Mouse (Mus musculus): ENCODE data around the gene Ctf1.

Ctf1 gene

DNA sequence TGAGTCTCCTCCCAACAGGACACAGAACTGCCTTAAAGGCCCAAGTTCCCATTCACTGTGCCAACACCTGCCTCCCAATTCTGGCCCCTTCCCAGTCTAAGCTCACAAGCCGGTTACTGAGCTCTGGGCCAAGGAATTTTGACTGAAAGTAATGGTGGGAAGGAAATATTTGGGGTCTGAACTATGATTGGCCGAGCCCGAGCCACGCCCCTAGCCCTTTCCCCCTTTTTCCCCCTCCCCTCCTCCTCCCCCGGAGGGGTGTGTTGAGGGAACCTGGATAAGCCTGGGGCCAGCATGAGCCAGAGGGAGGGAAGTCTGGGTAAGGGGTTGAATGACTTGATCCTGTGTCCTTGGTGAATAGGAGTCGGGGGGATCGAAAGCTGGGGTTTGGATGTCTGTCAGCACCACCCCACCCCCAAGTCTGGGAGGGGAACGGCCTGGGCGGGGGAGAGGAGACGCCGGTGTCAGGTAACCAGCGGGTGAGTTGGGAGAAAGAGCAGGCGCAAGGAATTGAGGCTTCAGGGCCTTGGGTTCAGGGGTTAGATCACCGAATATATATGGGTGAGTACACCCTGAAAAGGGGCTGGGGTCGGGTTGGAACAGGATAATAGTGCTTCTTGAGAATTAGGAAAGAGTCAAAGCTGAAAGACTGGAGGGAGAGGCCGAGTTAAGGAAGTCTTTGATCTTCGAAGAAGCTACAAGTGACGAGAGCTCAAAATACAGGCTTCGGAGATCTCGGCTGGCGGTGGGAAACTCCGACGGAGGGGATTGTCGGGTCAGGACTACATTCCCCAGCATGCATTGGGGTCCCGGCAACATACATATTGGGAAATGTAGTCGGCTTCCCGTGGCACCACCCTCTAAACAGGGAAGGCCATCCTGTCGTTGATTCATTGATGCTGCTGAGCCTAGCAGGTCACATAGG is at the start of gene Ctf1:
TSS of gene Ctf1 (plus strand) at position 276 of the 925 bp plus-strand sequence.
- DNase-seq (ENCODE audit: low spot score) = no peak

DNA sequence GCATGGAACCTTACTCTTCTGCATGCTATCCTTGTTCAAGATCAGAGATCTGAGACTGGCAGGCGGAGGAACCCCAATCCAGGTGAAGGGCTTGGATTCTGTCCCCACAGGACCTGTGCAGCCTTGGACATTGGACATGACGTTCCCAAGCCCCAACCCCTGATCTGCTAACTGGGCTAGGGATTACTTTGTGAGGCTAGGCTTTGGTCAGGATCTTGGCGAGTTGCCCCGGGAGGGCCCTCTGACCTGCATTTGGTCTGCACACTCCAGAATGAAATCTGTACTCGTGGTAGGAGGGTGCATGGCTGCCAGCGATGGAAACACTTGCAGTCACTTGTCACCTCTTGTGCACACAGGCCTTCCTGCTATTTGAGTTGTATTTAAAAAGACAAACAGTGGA is 49.6 kb upstream of the Ctf1 start:
- DNase-seq (ENCODE audit: low spot score) = no peak

DNA sequence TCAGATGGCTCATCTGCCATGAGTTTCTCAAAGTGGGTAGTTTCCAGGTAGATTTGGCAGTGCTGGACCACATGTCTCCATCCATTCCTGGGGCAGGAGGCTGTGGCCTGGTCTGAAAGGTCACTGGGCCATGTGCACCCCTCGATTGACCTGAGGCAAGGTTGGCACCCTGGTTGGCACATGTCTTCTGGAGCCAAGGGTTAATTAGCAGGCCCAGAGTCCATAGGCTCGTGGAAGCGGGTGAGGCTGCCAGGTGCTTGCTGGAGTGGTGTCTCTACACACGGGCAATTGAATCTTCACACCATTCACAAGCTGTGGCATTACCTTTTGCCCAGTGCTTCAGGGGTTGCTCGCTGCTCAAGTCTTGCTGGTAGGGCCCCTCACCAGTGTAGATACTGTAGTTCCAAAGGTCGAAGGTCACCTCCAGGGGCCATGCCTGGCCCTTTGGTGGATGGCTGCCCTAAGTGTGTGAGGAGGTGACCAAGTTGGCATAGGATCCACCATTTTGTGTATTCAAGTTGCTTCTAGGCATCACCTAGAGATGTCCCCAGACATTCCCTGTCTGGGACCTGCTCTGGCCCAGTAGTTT is 46.4 kb upstream of the Ctf1 start:
- no peak for DNase-seq (ENCODE audit: low spot score)

DNA sequence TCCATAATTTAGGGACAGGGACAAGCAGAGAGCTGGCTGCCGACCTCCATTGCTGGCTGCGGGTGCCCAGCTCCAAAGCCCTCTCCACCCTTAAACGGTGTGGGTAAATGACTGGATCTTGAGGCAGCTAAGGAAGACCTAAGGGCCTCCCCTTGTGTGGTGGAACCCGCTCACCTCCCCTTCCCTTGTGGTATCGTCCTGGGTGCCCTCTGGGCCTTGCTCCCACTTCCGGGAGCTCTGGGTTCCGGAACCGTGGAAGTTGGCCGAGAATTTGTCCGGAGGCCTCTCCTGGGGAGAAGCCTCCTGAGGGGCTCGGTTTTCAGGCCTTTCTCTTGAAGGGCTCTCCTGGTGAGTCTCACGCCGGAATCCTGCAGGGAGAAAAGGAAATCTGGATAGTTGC is 45.9 kb upstream of the Ctf1 start:
- no peak for DNase-seq (ENCODE audit: low spot score)

DNA sequence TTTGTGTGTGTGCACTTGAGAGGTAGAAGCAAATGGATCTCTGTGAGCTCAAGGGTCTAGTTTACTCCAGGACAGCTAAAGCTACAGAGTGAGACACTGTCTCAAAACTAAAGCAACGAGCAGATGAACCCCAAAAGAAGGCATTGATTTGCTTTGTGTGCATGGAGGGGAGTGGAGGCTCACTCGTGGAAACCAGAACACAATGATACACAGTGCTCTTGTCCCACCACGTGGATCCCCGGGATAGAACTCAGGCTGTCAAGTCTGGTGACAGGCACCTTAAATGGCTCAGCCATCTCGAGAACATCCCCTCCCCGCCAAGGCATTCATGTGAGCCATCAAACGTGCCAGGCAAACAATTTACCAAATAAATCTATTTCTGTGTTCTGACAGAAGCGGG is 45.4 kb upstream of the Ctf1 start:
- DNase-seq (ENCODE audit: low spot score) = no peak

DNA sequence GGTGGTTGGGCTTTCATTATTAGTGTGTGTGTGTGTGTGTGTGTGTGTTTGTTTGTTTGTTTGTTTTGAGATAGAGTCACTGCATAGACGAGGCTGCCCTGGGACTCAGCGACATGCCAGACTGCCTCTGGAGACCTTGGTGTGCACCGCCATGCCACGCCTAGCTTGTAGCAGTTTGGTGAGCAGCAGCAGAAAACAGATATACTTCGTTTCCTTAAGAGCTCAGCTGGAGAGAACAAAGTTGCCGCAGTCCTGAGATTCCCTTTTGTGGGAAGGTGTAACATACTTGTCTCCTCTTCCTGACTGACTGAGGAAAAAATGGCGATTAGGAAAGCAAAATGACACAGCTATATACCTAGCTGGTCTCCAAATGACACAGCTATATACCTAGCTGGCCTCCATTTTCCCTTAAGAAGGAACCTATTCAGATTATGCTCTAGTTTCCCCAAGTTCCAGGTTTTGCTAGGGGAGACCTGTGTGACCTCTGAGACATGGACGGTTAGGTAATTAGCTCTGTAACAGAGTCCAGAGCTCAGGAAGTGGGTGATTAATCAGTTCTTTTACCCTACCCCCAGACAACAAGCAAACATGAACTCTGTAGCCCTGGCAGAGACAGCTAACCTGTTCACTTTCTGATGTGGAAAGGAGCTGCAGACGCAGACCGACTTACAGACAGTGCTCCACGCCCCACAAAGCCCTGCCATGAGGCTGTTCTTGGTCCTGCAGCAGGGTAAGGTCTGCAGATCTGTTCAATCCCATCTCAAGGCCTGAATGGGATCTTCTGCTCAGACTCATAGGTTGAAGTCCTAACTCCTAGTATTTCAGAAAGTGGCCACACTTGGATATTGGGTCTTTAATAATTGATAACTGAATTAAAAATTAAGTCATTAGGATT is 40.4 kb upstream of the Ctf1 start:
- DNase-seq (ENCODE audit: low spot score) = no peak

DNA sequence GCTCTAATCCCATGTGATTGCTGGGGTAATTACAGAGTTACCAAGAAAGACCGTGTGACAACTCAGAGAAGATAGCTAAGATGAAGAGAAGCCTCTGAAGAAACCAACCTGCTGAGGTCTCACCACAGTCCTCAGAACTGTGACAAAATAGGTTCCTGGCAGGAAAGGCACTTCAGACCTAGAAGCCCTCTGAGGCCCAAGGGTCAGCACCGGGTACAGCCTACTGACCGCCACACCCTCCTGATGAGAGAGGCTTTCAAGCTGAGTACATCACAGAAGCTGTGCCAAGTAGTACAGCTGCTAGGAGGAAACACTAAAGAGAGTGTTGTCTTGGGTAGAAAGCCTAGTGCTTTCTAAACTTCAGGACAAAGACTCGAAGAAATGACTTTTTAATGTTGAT is 39.8 kb upstream of the Ctf1 start:
- DNase-seq (ENCODE audit: low spot score) = no peak

DNA sequence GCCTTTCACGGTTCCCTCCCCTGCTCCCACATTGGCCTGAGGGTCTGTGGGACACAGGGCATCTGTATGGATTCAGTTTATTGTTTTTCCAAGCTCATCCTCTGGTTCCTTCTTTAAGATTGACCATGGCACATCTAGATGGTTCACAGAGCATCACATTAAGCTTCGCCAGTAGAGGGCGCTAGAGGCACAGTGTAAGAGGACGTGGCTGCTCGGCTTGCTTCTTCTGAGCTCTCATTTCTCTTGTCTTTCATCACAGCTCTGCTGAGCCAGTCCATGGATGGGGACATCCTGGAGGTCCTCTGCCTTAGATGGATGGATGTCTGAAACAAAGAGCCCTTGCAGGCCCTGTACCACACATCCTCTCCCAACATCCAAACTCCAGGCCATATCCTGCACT is 37.6 kb upstream of the Ctf1 start:
- DNase-seq (ENCODE audit: low spot score) = peak; percentile 63

DNA sequence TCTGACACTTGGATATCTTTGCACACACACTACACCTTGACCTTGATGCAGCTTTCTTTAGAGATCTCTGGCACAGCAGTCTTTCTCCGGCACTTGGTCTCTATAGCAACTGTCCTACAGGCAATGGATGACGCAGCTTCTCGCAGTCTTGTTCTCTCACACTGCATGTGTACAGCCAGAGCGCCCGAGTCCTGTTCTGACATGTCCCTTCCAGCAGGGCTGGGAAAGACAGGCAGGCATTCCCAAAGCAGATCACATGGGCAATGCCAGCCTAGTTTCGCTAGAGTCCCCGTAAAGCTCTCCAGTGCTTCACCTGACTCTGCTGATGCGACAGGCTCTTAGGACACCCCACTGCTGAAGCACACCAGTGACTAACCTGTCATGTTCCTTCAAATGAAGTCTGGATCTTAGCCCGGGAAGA is 37.1 kb upstream of the Ctf1 start:
- DNase-seq (ENCODE audit: low spot score) = no peak

DNA sequence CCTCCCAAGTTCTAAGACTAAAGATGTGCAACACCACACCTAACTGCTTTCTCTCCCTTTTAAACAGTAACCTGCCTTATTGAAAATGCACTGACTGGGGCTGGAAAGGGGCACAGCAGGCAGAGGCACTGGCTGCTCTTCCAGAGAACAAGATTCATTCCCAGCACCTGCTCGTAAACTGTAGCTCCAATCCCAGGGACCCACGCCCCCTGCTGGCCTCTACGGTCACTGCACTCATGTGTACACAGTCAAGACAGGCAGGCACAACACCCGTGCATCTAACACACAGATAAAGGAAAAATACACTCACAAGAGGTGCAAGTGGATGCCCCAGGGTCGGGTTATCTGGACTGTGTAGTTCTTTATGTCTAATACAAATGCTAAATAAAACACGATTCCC is 35.5 kb upstream of the Ctf1 start:
- DNase-seq (ENCODE audit: low spot score) = peak; percentile 52

DNA sequence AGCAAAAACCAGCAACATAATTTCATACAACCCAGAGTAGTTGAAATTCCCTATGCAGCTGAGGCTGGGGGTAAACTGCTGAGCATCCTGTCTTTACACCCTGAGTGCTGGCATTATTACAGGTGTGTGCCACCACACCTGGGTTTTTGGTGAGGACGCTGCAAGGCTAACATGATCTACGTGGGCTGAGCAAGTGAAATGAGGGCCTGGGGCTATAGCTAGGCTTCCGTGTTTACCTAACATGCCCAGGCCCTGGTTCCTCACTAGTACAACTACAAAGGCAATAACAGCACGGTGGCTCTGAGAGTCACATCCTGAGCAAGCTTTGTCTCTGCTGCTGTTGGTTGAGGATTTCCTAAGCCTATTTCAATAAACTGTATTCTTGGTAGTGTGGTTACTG is 34.9 kb upstream of the Ctf1 start:
- DNase-seq (ENCODE audit: low spot score) = no peak

DNA sequence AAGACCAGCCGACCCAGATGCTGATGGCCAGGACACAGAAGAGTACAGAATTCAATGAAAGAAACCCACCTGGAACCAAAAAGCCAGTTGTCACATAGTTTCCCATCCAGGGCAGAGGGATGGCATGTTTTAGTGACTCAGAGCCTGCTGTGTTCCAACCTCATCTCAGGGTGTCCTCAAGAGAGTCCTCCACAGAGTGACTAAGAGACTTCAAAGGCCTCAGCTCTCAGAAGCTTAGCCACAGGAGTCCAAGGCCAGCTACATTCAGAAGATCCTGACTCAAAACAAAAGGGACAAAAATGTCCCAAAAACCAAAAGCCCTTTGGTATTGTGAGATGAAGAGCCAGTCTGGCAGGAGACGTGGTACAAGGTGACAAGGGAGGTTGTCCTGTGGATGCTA is 33.7 kb upstream of the Ctf1 start:
- no peak for DNase-seq (ENCODE audit: low spot score)

DNA sequence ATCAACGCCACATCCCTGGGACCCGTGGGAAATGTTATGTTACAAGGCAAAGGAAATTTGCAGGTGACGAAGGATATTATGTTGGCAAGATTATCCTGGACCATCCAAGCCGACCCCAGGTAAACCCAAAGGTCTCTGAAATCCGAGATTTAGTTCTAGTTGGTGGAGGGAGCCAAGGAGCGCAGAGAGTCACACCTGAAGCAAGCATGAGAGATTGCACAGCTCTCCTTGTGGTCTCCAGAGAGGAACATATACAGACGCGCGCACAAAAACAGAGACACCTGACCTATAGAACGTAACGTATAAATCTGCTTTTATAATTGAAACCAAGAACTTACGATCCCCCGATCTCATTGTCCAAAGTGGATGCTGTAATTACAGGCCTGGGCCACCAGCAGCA is 32.0 kb upstream of the Ctf1 start:
- DNase-seq (ENCODE audit: low spot score) = no peak

DNA sequence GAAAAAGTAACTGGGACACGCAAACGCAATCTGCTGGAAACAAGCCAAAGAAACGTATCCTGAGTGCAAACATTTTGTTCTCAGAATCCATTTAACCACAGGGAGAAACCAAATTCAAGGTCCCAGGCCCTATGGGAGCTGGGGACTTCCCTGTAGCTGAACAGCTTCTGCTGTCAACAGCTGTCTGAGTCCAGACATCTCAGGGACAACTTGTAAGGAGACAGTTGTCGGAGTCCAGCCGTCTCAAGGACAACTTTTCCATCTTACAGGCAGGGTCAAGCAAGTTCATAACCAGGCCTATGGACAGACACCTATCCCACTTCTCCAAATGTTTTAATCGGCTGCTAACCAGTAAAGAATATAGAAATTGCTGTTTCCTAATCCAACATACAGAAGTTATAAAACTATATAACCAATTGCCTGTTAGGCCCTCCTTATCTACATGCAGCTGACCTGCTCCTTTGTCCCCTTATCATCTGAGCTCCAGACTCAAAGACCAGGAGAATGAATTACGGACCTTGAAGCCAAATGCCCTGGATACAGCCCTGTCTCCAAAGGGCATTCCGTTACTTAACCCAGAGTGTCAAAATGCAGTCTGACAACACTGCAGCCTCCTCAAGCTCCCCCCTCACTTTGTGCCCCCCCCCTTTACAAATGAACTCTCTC is 30.5 kb upstream of the Ctf1 start:
- DNase-seq (ENCODE audit: low spot score) = no peak

DNA sequence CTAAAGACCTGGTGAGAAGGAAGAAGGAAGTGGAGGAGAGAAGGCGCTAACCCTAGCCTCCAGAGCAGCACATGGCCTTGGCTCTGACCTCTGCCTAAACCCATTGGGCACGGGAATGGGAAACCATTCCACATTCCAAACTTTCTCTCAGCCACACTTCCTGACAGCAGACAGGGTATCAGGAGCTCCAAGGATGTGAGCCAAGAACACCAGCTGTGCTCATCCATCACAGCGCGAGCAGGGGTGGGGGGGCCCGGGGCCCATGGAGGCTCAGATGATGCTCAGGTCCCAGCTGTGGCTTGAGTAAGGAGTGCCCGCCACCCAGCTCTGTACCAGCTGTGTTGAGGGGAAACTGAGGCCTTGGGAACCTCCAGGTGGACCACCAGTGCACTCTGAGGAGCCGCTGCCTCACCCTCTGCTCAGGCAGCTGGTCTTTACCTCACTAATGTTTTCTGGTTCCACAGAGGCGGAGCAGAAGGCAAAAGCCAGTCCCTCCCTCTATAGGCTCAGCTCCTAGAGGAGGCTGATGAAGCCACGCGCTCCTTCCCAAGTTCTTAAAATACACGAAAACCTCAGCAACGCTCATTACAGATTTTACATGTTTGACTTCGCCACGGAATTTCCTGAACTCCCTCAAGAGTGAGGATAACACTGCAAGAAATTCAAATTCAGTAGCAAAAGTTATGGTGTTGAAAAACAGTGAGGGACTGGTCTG is 27.1 kb upstream of the Ctf1 start:
- DNase-seq (ENCODE audit: low spot score) = no peak

DNA sequence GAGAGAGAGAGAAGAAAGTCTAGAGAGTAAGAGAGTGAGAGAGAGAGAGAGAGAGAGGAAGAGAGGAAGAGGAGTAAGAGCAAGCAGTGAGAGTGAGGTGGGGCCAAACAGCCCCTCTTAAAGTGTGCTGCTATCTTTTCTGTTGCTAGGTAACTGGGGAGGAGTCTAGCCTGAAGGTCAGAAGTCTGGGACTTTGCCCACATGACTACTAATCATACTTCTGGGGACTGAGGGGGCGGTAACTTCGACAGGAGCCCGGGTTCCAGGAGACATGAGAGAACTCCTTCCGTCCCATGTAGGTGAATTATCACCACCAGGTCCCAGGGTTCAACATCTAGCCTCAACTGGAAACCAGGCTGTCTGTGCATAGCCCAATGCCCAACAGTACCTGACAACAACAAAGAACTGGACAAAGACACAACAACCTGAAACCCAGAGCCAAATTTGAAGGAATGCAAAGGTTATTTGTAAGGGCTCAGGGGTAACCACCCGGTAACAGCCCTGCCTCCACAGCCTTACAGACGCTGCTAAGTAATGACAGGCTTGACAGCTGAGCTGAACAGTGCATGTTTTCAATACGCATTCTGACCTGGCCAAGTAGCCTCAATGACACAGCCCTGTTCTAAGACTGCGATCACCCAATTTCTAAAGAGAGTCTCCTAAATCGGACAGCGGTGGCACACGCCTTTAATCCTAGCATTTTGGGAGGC is 25.6 kb upstream of the Ctf1 start:
- DNase-seq (ENCODE audit: low spot score) = no peak

DNA sequence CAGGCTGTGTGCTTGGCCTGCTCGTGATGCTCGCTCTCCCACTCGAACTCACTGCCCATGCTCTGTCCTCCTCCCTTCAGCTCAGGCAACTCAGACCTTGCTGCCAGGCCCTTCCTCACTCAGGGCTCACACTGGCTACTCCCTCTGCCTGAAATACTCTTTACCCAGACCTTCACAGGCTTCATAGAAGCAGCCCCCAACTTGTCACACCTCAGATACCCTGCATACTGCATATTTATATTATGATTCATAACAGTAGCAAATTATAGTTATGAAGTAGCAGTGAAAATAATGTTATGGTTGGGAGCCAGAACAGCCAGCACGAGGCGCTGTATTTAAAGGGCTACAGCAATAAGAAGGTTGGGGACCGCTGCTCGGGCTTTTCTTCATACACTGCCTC is 23.6 kb upstream of the Ctf1 start:
- DNase-seq (ENCODE audit: low spot score) = no peak

DNA sequence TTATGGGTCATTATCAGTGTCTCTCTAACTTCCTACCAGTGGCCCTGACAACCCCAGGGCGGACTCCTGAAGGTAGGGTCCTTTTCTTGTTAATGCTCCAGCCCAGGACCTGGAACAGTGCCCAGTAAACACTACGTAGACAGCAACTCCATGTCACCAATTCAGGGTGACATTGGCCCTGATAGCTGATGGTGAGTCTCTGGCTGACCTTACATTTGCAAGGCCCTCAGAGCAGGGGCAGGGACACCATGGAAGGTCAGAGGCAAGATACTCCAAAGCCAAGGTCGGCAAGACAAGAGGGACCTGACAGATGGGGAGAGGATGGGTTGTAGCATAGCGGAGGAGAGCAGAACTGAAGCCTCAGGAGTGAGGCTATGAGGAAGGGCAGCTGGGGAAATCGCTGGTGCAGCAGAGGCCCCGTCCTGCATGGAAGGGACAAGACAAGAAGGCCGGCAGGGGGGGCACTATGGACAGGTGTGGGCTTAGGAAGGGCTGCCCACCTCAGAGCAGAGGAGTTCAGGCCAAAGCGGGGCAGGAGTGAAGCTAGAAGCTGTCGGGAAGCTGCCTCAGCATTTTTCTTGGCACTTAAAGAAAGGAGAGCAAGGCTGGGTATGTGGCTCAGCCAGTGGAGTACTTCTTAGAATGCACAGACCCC is 22.8 kb upstream of the Ctf1 start:
- no peak for DNase-seq (ENCODE audit: low spot score)

DNA sequence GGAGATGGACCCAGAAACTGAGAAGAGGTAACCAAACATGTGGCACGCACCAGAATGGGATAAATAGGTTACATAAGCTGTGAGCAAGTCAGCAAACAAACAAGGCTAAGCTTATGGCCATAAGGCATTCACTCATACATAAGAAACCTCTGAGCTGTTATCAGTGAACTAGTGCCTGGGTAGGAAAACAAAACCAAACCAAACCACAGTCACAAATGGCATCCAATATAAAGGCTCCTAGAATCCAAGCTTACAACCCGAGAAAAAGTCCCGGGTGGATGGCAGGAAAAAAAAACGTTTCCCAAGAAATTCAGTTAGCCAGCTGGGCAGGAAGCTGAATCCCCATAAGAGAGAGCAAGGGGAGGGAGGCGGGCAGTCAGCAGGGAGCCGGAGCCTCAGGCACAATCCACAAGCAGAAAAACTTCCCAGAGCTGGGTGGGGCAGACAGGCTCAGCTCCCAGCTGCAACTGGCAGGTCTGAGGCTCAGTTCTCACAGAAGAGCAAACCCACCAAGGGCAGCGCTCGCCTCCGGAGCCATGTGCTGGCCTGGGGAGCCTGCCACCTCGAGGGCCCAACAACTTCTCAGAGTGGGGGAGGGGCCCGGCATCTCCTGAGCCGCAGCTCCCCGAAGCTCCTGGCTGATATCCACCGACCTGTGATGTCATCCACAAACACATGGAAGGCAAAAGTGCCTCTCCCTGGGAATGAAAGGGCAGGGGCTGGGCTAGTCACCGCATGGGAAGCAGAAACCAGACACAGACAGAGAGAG is 21.1 kb upstream of the Ctf1 start:
- no peak for DNase-seq (ENCODE audit: low spot score)

DNA sequence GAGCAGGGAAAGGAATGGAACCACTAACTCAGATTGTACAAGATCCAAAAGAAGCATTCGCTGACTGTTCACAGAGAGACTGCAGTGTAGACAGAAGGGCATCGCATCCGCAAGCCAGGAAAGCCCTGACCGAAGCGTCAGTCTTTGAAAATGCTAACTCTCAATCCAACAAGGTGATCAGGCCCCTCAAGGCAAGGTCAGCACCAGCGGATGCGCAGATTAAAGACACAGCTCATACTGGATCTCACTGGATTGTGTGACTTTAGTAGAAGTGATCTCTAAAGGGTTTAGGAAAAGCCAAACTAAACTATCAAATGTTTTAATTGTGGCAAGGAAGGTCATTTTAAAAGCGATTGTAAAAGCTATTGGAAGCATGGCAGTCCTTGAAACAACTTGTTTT is 19.2 kb upstream of the Ctf1 start:
- DNase-seq (ENCODE audit: low spot score) = no peak

Measured in spleen, adult 12 weeks (tissue).